Mouse (Mus musculus) ovary, adult 18-20 months (tissue): ENCODE data around the gene Gm10142.
"Not testable (repeated sequence)": the region's sequence is repeated elsewhere in the genome, so short reads cannot be mapped to it uniquely, and the experiment has no call there.

Experiments
- DNase-seq: peaks from one replicate; pipeline ENCODE4 v3.0.0; 2022; ENCODE audit warnings: low spot score, mixed read lengths

Gene Gm10142

GRCm38 (mm10) chr10:77738929-77739328 is 23.3 kb downstream of the Gm10142 start:
- DNase-seq, result no peak

- DNase-seq, result not testable (repeated sequence)
Observed at GRCm38 (mm10) chr10:77741924-77742688, 26.5 kb downstream of the Gm10142 start, which contains the start of gene Gm18596. TSS of gene Gm18596 (minus strand) at chr10:77742638.

GRCm38 (mm10) chr10:77750686-77751085 is 35.1 kb downstream of the Gm10142 start:
- DNase-seq, result not testable (repeated sequence)

GRCm38 (mm10) chr10:77751254-77751653 is 35.6 kb downstream of the Gm10142 start, which contains the start of gene Gm9736:
TSS of gene Gm9736 (minus strand) at chr10:77751354.
- DNase-seq, result not testable (repeated sequence)

- DNase-seq, result not testable (repeated sequence)
Observed at GRCm38 (mm10) chr10:77752312-77752711, 36.7 kb downstream of the Gm10142 start.

GRCm38 (mm10) chr10:77753448-77753847 is 37.8 kb downstream of the Gm10142 start:
- no peak for DNase-seq

GRCm38 (mm10) chr10:77759582-77759981 is 44.0 kb downstream of the Gm10142 start, which contains the start of gene Gm3233:
TSS of gene Gm3233 (minus strand) at chr10:77759682.
- DNase-seq, result not testable (repeated sequence)
